Mouse (Mus musculus) neural tube, embryonic 14.5 days (tissue): Measurements from ENCODE around the gene Sumo3. TPM values are rescaled to one million over a fixed set of nuclear protein-coding genes. Genes with fewer than 3 reads are reported as not detected.

Experiments
- ATAC-seq: fragments of 200-750 bp; cut with Nextera tagmentation; 2 replicates; pipeline ENCODE4 v1.8.0; 2017; ENCODE audit warnings: low read depth, mild to moderate bottlenecking, moderate TSS enrichment, moderate library complexity
- H3K27ac ChIP-seq: fragments of 300-500 bp; sonication (generic); 2 replicates; pipeline ENCODE4 v1.5.1; 2014; ENCODE audit warnings: low read depth, mild to moderate bottlenecking, control low read depth, low read length, moderate library complexity, mixed read lengths
- H3K27me3 ChIP-seq: fragments of 300-500 bp; sonication (generic); 2 replicates; pipeline ENCODE4 v1.6.1; 2014; ENCODE audit warnings: low read length; ENCODE audit not compliant: control insufficient read depth, insufficient read depth
- H3K36me3 ChIP-seq: fragments of 300-500 bp; sonication (generic); 2 replicates; pipeline ENCODE4 v1.6.1; 2014; ENCODE audit warnings: low read length, mixed read lengths; ENCODE audit not compliant: control insufficient read depth, insufficient read depth
- H3K4me1 ChIP-seq: fragments of 300-500 bp; sonication (generic); 2 replicates; pipeline ENCODE4 v1.6.1; 2014; ENCODE audit warnings: low read length; ENCODE audit not compliant: control insufficient read depth, insufficient read depth
- H3K4me2 ChIP-seq: fragments of 300-500 bp; sonication (generic); 2 replicates; pipeline ENCODE4 v1.6.1; 2014; ENCODE audit warnings: mild to moderate bottlenecking, low read depth, low read length, control low read depth
- H3K4me3 ChIP-seq: fragments of 300-500 bp; sonication (generic); 2 replicates; pipeline ENCODE4 v1.5.1; 2014; ENCODE audit warnings: low read depth, low read length, control low read depth, mixed read lengths
- H3K9ac ChIP-seq: fragments of 300-500 bp; sonication (generic); replicated peaks from 2 replicates; pipeline ENCODE4 v1.6.1; 2014; ENCODE audit warnings: low read depth, mild to moderate bottlenecking, control low read depth, low read length, mixed read lengths
- H3K9me3 ChIP-seq: fragments of 300-500 bp; sonication (generic); 2 replicates; pipeline ENCODE4 v1.6.1; 2016; ENCODE audit warnings: low read length; ENCODE audit not compliant: control insufficient read depth
- WGBS: fragments of 180-500 bp; shearing (Covaris S2); extraction: QIAGEN DNeasy Blood & Tissue Kit; methylation state at CpG from one replicate; pipeline ENCODE4 v1.1.7; 2014; 5-methylcytosine and 5-hydroxymethylcytosine counted together
- polyA plus RNA-seq: library from polyadenylated mRNA; unstranded; fragments of >200 nt; fragmentation: Nextera tagmentation; extraction: Ambion mirVana; gene quantifications from 2 replicates; pipeline ENCODE4 v1.2.1, GENCODE M21; 2014

Gene Sumo3
- polyA plus RNA-seq, 1 experiment from 2014 or later = 214 TPM

- WGBS = 96% methylated on average over 9 of the region's 9 CpGs
- Histone ChIP-seq H3K9me3 (no peaks in the 10 kb centered on the region), H3K36me3 (peaks cover 31% of the 10 kb centered on the region), H3K9ac (no peak overlapping the region), H3K27ac (no peak overlapping the region), H3K4me3 (no peak overlapping the region), H3K27me3 (no peaks in the 10 kb centered on the region), H3K4me1 (no peaks in the 10 kb centered on the region), H3K4me2 (no peak overlapping the region)
- ATAC-seq = no peak
Observed at GRCm38 (mm10) chr10:77616166-77616565, 10.3 kb downstream of the Sumo3 start.

- Histone ChIP-seq H3K4me3 (no peak overlapping the region), H3K27ac (no peak overlapping the region), H3K36me3 (peaks cover 28% of the 10 kb centered on the region), H3K9me3 (no peaks in the 10 kb centered on the region), H3K9ac (no peak overlapping the region), H3K4me2 (no peak overlapping the region), H3K4me1 (peaks cover 6% of the 10 kb centered on the region; the same call in 1 of the 2 replicates), H3K27me3 (no peaks in the 10 kb centered on the region)
- 96% methylated on average over 7 of the region's 7 CpGs for WGBS
- no peak for ATAC-seq
Observed at GRCm38 (mm10) chr10:77616926-77617325, 11.0 kb downstream of the Sumo3 start.

DNA sequence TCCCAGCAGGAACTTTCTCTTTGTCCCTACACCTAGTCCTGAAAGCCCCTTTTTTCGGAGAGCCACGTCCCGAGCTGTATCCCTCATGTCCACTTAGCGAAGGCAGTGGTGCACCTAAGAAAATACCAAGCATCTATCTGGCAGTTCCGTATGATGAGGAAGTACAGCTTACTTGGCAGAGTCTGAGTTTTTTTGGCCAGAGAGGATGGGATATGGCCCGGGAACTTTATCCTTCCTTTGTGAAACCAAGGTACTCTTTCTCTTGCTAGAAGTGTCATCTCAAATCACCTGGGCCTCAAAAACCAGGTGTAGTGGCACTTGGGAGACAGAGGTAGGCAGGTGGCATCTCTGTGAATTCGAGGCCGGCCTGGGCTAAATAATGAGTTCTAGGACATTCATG lies 15.6 kb downstream of the Sumo3 start:
- ATAC-seq = no peak
- no peaks in the 10 kb centered on the region for H3K27me3 ChIP-seq
- H3K27ac ChIP-seq = peak overlapping the region; percentile 93
- H3K4me1 ChIP-seq = peaks cover 28% of the 10 kb centered on the region; the same call in 1 of the 2 replicates
- no peaks in the 10 kb centered on the region for H3K9me3 ChIP-seq
- H3K9ac ChIP-seq = peak overlapping the region; percentile 95
- H3K4me2 ChIP-seq = peak overlapping the region; percentile 58
- H3K4me3 ChIP-seq = peak overlapping the region; percentile 97
- WGBS = 78% methylated on average over 8 of the region's 8 CpGs
- peaks cover 8% of the 10 kb centered on the region; the same call in 1 of the 2 replicates for H3K36me3 ChIP-seq

GRCm38 (mm10) chr10:77622055-77622988 lies 16.4 kb downstream of the Sumo3 start, which contains the start of gene Ube2g2:
Gene Ube2g2, plus strand, starts transcription at chr10:77622275.
- Histone ChIP-seq H3K27ac (peak within 1 kb of the TSS; percentile 93), H3K4me1 (peaks cover 28% of the 10 kb centered on the region; the same call in 1 of the 2 replicates), H3K4me2 (peak within 1 kb of the TSS; percentile 58), H3K9me3 (no peaks in the 10 kb centered on the region), H3K27me3 (no peaks in the 10 kb centered on the region), H3K4me3 (peak within 1 kb of the TSS; percentile 97), H3K9ac (peak within 1 kb of the TSS; percentile 95), H3K36me3 (peaks cover 1% of the 10 kb centered on the region; the same call in 1 of the 2 replicates)
- under 1% methylated on average over 96 of the region's 96 CpGs for WGBS
- ATAC-seq = peak; percentile 92

DNA sequence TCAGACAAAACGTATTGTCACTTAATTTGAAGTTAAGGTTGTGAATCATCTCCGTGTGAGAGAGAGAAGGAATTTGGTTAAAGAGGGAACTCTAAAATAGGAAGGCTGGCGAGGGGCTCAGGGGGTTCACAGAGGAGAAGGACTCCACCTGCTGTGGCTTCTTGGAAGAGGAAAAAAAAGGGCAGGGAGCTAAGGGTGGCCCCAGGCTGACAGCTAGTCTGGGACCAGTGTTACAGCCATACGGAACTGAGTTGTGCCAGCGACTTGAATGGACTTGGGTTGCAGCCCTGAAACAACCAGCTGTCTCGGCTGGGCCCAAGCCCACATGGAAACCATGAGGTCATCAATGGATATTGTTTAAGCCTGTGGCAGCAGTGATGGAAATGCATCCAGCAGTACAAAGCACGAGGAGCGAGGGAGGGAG lies 17.2 kb downstream of the Sumo3 start:
- peak overlapping the region; percentile 58 for H3K4me2 ChIP-seq
- WGBS = 3% methylated on average over 8 of the region's 8 CpGs
- peaks cover 28% of the 10 kb centered on the region; the same call in 1 of the 2 replicates for H3K4me1 ChIP-seq
- H3K27ac ChIP-seq = no peak overlapping the region
- H3K36me3 ChIP-seq = no peaks in the 10 kb centered on the region; the same call in 1 of the 2 replicates
- H3K4me3 ChIP-seq = peak overlapping the region; percentile 97
- H3K27me3 ChIP-seq = no peaks in the 10 kb centered on the region
- no peaks in the 10 kb centered on the region for H3K9me3 ChIP-seq
- peak; percentile 21; the same call in 1 of the 2 replicates for ATAC-seq
- peak overlapping the region; percentile 95 for H3K9ac ChIP-seq

GRCm38 (mm10) chr10:77623639-77624400 lies 17.9 kb downstream of the Sumo3 start:
- no peak for ATAC-seq
- WGBS = 93% methylated on average over 10 of the region's 10 CpGs
- no peaks in the 10 kb centered on the region for H3K36me3 ChIP-seq
- H3K4me2 ChIP-seq = peak overlapping the region; percentile 58; the same call in 1 of the 2 replicates
- H3K27me3 ChIP-seq = no peaks in the 10 kb centered on the region
- peak overlapping the region; percentile 97; the same call in 1 of the 2 replicates for H3K4me3 ChIP-seq
- no peaks in the 10 kb centered on the region for H3K9me3 ChIP-seq
- H3K9ac ChIP-seq = peak overlapping the region; percentile 7; the same call in 1 of the 2 replicates
- no peak overlapping the region for H3K27ac ChIP-seq
- H3K4me1 ChIP-seq = peaks cover 28% of the 10 kb centered on the region; the same call in 1 of the 2 replicates

DNA sequence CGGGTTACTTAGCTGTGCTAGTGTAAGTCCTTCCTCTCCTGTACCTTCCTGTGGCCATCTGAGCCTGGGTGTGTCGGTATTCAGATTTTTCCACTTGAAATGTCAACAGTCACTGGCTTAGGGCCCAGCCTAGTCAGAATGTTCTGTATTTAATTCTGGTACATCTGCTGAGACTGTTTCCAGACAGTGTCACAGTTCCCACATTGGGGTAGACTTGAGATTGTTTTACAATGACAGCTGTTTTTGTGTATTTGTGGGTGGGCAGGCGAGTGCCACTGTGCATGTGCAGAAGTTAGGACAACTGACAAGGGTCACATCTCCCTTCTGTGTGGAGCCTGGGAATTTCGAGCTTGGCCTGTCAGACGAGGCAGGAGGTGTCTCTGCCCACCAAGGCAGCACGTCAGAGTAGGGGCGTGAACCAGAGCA lies 18.7 kb downstream of the Sumo3 start:
- no peaks in the 10 kb centered on the region for H3K27me3 ChIP-seq
- no peak for ATAC-seq
- WGBS = 80% methylated on average over 7 of the region's 7 CpGs
- no peak overlapping the region; the same call in 1 of the 2 replicates for H3K4me2 ChIP-seq
- H3K4me1 ChIP-seq = peaks cover 28% of the 10 kb centered on the region; the same call in 1 of the 2 replicates
- H3K4me3 ChIP-seq = no peak overlapping the region
- no peaks in the 10 kb centered on the region for H3K36me3 ChIP-seq
- H3K27ac ChIP-seq = no peak overlapping the region
- no peak overlapping the region; the same call in 1 of the 2 replicates for H3K9ac ChIP-seq
- no peaks in the 10 kb centered on the region for H3K9me3 ChIP-seq

- Histone ChIP-seq H3K27ac (no peak overlapping the region), H3K9ac (no peak overlapping the region), H3K4me1 (peaks cover 28% of the 10 kb centered on the region; the same call in 1 of the 2 replicates), H3K4me3 (no peak overlapping the region), H3K4me2 (no peak overlapping the region), H3K27me3 (no peaks in the 10 kb centered on the region), H3K9me3 (no peaks in the 10 kb centered on the region), H3K36me3 (no peaks in the 10 kb centered on the region)
- ATAC-seq = no peak
- 84% methylated on average over 7 of the region's 7 CpGs for WGBS
Observed at GRCm38 (mm10) chr10:77626036-77626435, 20.1 kb downstream of the Sumo3 start.
